Mouse (Mus musculus): ENCODE data around the gene Setmar. TPM values are rescaled to one million over a fixed set of nuclear protein-coding genes. Genes with fewer than 3 reads are reported as not detected.

The Setmar gene
- polyA plus RNA-seq, 1 experiment from 2014 or later: 7.5 TPM

- Histone ChIP-seq H3K36me3 (no peaks in the 10 kb centered on the region), H3K9me3 (no peaks in the 10 kb centered on the region), H3K9ac (no peak overlapping the region), H3K4me3 (no peak overlapping the region), H3K4me1 (no peaks in the 10 kb centered on the region), H3K4me2 (no peak overlapping the region), H3K27me3 (no peaks in the 10 kb centered on the region), H3K27ac (no peak overlapping the region)
- WGBS: 91% methylated on average over 6 of the region's 6 CpGs
- no peak for ATAC-seq (ENCODE audit: borderline replicate concordance, extremely low read depth, low FRiP score, low TSS enrichment)
These were observed 53.0 kb downstream of the Setmar start for GRCm38 (mm10) chr6:108117881-108118280.

GRCm38 (mm10) chr6:108125474-108125873, 60.6 kb downstream of the Setmar start:
- no peak for ATAC-seq (ENCODE audit: borderline replicate concordance, extremely low read depth, low FRiP score, low TSS enrichment)

GRCm38 (mm10) chr6:108126631-108127030, 61.8 kb downstream of the Setmar start:
- Histone ChIP-seq H3K9me3 (no peaks in the 10 kb centered on the region), H3K27me3 (no peaks in the 10 kb centered on the region), H3K27ac (no peak overlapping the region), H3K4me1 (no peaks in the 10 kb centered on the region), H3K36me3 (no peaks in the 10 kb centered on the region), H3K4me3 (no peak overlapping the region), H3K4me2 (no peak overlapping the region), H3K9ac (no peak overlapping the region)
- ATAC-seq (ENCODE audit: borderline replicate concordance, extremely low read depth, low FRiP score, low TSS enrichment): no peak
- WGBS: 84% methylated on average over 3 of the region's 3 CpGs

More at GRCm38 (mm10) chr6:108125474-108125873, 60.6 kb downstream of the Setmar start:
- Histone ChIP-seq H3K9me3 (no peaks in the 10 kb centered on the region), H3K4me1 (no peaks in the 10 kb centered on the region), H3K9ac (no peak overlapping the region), H3K4me3 (no peak overlapping the region), H3K27ac (no peak overlapping the region), H3K36me3 (no peaks in the 10 kb centered on the region), H3K27me3 (no peaks in the 10 kb centered on the region), H3K4me2 (no peak overlapping the region)
- 94% methylated on average over 1 of the region's 1 CpGs for WGBS

Other genes with a start within 250 kb of the Setmar start
- 29.7 and 30.0 TPM in 2 replicates for gene Sumf1, start 120.5 kb downstream of the Setmar start, polyA plus RNA-seq (2015; fragmentation: Nextera tagmentation; extraction: Ambion mirVana)
- 12.7 and 14.9 TPM in 2 replicates for gene Itpr1, start 148.1 kb downstream of the Setmar start, polyA plus RNA-seq (2015; fragmentation: Nextera tagmentation; extraction: Ambion mirVana)